Mouse (Mus musculus) liver, postnatal 0 days (tissue): ENCODE data around the gene Prph2.

Experiments used
- CTCF ChIP-seq: sonication (generic); IDR thresholded peaks from 2 replicates; pipeline ENCODE4 v1.5.1; 2016; ENCODE audit warnings: antibody characterized with exemption, low read depth
- EP300 ChIP-seq: IDR thresholded peaks from 2 replicates; pipeline ENCODE4 v1.6.1; 2016; ENCODE audit warnings: antibody characterized with exemption, low read depth, mild to moderate bottlenecking

GRCm38 (mm10) chr17:46870204-46870798 lies 40.0 kb upstream of the Prph2 start:
- TF ChIP-seq CTCF (no peak), EP300 (no peak)
